Mouse (Mus musculus): ENCODE measurements around the gene Zfp13.
A peak's percentile ranks its signal among the peaks of the same experiment; 100 is the strongest.
"Not testable (repeated sequence)": the region's sequence is repeated elsewhere in the genome, so short reads cannot be mapped to it uniquely, and the experiment has no call there.

Gene Zfp13

DNA sequence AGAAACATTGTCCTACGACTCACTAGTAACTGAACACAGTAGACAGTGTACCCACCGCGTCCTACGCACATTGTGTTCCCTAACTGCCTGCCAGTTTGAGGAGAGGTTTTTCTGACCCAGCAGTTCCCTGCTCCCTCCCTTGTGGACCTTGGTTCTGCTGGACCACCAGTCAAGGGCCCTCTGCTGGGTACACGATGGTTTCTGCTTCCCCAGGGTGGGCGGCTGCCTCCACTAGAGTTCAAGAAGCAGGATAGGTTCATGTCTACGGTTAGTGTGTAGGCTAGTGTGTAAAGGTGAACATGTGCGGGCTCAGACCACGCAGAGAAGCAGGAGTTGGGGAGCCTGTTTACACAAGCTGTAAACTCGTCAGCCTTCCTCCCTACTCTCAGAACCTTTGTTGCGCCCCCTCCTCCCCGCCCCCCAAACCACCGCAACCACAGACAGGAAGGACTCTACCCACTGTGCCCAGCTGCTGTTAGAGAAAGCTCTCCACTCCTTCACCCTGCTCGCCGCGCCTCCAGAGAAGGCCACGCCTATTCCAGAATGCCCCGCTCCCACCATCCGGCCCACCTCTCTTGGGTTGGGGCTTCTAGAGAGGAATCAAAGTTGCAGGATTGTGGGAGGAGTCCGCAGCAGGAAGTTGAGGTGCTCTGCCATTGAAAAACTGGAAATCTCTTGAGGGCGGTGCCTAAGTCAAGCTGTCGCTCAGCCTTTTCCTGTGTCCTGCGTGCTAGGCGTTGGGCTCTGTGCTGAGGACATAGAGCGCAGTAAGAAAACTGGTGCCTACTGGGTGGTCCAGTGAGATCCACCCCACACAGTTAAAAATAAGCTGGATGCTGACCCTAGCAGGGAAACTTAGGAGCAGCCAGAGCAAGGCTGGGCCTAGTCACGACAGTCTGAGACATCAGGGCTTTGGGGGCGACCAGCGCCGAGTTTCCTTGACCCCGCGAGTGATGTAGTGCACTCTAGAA is at the start of gene Zfp13:
TSS of gene Zfp13 (minus strand) at position 906 of the 971 bp plus-strand sequence.
- peak; percentile 91 to 95 for DNase-seq

DNA sequence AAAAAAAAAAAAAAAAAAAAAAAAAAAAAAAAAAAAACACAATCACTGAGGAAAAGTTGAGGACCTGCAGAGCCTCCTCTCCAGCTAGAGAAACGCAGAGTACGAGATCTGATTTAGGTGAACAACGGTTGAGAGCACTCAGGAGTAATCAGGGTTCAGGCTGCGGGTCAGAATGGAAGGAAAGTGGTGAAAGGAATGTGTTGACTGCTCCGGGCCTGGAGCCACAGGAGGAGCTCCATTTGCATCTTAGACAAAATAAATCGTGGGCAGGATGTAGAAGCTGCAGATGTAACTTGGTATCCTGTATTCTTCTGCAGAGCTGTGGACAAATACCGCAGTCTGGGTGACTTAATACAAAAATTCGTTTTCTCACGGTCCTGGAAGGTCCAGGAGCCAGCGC is 46.6 kb upstream of the Zfp13 start:
- no peak for DNase-seq

DNA sequence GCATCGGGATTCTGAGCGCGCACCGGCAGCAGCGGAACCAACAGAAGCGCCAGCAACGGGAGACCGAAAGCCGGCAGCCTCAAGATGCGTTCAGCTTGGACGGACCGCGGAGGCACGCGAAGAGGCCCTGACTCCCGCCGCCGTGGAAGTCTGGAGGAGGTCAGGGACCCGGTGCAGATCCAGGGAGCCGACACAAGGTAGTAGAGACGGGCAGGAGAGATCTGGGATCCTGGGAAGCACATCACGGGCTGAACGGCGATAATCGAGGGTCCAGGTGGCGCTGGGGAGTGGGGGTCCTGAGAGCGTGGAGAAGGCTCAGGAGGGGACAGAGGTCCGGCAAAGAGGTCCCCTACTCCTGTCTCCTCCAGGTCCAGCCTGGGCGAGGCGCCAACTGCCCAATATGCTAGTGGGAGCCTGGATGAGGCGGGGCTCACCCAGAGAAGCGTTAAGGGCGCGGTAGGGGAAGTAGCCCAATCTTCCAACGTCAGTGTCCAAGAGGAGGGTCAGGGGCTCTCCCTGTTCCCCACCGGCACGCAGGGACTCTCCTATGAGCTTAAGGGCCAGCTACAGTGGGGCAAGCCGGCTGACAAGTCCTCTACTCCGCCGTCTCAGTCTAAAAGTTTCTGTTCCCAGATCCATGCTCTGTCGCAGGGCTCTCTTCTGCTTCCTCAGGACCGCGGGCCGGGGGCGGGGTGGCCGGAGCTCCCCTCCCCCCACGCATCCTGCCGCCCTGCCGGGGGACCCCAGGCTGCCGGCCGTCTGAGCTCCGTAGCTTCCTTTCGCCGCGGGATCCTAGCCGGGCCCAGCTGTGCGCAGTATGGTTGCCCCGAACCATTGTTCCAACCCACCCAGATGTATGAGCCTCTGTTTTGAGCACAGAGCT is 45.6 kb upstream of the Zfp13 start, which contains the start of gene Mmp25:
TSS of gene Mmp25 (minus strand) at position 665 of the 883 bp plus-strand sequence.
- DNase-seq = peak in 1 of 2 experiments; percentile 38

DNA sequence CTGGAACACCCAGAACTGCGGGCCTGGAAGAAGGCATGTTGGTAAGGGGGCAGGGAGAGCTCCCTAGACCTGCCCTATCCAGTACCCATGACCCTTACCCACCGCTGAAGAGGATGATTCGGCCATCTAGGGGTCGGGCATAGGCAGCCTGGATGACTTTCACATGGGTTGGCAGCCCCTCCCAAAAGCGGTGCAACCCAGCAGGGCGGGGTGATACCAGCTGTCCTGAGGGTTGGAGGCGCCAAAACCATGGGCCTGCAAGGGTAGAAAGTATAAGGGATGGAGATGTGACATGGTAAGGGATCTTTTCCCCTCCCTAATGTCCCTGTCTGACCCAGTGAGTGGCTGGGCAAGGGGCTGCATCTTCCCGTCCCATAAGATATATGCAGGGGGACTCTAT is 32.0 kb upstream of the Zfp13 start:
- no peak for DNase-seq

DNA sequence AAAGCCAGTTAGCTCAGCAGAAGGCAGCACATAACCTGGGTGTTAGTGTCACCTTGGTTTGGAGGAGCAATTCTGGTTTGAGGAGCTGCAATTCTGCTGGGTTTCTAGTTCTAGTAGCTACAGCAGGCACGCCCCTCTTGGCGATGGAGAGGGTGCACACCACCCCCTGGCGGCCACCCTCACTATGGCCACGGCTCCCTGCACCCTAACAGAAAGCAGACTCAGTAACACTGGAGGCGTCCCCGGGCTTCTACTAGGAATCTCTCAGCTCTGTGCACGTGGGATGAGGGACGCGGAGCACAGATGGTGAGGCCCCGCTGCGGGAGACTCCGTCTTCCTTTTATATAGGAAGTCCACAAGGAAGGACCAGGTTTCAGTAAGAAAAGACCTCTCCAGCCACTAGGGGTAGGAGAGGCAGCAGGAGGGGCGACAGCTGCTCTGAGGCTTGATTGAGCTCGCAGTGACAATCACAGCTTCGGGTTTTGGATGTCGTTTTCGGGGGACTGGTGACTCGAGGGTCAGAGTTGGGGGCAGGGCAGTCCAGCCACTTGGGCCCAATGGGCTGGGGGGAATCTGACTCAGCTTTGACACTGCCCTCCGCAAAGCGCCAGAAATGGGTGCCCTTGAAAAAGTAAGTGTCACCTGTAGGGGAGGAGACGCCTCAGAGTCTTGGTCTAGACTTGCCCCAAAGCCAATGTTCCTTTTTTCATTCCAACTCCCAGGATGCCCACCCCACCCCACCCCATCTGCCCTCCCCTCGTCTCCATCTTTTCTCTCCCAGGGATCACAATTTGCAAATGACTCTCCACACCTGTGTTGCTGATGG is 31.1 kb upstream of the Zfp13 start:
- DNase-seq = peak; percentile 82 to 87

DNA sequence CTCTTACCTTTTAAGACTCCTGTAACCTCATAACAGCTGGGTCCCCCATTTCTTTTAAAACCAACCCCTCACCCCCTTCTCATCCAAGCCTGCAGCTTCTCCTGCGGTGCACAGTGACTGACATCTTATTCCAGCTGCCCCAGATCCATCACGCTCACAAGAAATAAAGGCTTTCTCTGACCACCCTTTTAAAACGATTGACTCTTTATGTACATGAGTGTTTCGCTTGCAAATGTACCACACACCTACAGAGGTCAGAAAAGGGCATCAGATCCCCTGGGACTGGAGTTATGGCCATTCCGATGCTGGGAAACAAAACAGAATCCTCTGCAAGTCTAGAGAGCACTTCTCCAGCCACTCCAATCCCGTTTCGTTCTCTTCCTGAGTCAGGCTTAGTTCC is 28.5 kb upstream of the Zfp13 start:
- DNase-seq = no peak

DNA sequence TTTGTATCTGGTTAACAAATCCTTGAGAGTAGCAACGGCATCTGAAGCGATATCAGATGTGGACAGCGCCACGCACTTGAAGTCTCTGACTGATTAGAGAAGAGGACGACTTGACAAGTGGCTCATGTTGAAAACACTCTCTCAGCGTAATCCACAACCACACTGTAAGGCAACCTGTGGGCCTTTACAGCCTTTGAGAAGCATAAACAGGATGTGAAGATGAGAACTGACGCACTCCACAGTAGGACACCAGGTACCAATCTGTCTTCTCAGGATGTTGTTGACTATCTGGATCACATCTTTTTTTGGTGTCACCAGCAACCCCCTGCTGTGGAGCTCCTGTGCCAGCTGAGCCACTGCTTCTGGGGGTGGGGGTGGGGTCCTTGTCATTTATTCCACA is 21.1 kb upstream of the Zfp13 start:
- DNase-seq = no peak

DNA sequence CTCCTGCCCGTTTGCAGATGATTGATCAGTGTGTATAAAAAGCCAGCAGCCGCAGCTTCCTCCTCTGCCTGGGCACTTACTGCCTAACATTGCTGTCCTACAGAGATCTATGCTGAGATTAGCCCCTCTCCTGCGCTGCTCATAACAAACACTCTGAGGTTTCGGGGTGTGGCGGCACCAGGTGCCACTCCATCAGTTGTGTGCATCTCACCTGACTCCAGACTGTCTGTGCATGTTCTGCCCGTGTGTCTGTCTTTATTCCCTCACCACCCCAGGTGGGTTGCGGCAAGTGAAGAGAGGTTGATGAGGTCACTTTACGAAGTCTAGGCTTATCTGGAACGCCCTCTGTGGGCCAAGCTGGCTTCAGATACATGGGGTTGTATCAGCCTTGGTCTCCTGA is 17.8 kb upstream of the Zfp13 start:
- DNase-seq = no peak

DNA sequence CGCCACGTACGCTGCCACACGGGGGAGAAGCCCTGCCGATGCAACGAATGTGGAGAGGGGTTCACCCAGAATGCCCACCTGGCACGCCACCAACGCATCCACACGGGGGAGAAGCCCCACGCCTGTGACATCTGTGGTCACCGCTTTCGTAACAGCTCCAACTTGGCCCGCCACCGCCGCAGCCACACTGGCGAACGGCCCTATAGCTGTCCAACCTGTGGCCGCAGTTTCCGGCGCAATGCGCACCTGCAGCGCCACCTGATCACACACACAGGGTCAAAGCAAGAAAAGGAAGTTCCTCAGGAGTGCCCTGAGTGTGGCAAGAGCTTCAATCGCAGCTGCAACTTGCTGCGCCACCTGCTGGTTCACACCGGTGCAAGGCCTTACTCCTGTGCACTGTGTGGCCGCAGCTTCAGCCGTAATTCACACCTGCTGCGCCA is 11.1 kb upstream of the Zfp13 start:
- DNase-seq = peak; percentile 67 to 77

DNA sequence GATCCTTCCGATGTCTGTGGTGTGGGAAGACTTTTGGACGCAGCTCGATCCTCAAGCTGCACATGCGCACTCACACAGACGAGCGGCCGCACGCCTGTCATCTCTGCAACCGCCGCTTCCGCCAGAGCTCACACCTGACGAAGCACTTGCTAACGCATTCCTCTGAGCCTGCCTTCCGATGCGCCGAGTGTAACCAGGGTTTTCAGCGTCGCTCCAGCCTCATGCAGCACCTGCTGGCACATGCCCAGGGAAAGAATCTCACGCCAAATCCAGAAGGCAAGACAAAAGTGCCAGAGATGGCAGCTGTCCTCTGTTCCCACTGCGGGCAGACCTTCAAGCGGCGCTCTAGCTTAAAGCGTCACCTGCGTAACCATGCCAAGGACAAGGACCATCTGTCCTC is 10.3 kb upstream of the Zfp13 start:
- DNase-seq = no peak

DNA sequence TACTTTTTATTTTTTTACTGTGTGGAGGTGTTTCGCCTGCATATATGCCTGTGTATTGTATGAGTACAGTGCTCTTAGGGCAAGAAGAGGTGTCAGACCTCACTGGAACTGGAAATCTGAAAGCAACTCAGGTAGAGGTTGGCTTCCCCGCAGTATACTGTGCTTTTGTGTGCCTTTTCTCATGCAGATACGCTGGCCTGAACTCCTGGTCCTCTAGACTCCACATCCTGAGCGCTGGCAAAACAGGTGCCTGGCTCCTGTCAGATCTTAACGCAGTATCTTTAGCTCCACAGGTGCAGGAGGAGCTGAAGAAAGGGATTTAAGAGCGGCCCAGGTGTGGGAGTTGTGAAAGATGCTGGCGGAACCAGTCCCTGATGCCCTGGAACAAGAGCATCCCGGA is 5.9 kb upstream of the Zfp13 start:
- no peak for DNase-seq

DNA sequence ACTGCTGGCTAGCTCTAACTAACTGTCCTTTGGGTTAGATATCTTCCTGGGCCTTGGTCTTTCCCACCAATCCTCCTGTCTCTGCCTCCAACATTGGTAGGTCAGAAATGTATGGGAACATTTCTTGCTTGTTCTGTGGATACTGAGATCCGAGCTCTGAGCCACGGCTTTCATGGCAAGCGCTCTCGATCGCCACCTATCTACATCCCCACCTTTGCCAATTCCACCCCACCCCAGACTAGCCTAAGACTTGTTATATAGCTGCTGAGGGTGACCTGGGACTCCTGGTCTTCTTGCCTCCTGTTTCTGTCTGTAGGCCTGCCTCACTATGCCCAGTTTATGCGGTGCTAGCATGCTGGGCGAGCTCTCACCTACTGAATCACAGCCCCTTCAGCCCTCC is 5.1 kb upstream of the Zfp13 start:
- no peak for DNase-seq

DNA sequence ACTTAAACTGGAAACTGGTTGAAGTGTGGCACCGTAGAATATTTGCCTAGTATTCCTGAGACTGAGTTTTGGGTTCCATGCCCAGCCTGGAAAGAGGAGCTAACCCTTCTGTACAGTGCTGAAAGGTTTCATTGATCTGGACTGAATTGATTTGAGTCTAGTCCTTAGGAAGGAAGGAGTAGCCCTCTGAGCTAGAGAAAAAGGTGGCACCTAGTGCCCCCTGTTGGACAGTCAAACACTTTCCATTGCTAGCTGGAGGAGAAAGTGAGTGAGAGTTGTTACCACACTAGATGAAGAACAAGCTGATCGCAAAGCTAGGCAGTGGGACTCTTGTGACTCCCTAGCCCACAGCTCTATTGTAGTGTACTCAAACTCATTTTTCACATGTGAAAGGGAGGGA is 4.3 kb upstream of the Zfp13 start:
- peak in 1 of 2 experiments; percentile 20 for DNase-seq

DNA sequence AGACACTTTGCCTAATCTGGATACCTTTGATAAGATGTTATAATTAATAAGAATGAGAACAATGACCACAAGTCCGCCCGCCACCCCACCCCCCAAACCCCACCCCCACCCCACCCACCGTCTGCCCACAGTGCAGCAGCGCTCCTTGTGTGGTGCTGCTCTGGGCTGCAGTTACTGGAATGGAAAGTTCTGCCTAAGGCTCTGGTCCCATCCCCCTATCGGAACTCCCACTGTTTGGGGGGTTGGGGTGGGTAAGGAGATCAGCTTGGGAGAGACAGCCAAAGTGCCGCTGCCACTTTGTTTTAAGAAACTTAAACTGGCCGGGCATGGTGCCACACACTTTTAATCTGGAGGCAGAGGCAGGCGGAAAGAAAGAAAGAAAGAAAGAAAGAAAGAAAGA is 3.8 kb upstream of the Zfp13 start:
- no peak for DNase-seq

DNA sequence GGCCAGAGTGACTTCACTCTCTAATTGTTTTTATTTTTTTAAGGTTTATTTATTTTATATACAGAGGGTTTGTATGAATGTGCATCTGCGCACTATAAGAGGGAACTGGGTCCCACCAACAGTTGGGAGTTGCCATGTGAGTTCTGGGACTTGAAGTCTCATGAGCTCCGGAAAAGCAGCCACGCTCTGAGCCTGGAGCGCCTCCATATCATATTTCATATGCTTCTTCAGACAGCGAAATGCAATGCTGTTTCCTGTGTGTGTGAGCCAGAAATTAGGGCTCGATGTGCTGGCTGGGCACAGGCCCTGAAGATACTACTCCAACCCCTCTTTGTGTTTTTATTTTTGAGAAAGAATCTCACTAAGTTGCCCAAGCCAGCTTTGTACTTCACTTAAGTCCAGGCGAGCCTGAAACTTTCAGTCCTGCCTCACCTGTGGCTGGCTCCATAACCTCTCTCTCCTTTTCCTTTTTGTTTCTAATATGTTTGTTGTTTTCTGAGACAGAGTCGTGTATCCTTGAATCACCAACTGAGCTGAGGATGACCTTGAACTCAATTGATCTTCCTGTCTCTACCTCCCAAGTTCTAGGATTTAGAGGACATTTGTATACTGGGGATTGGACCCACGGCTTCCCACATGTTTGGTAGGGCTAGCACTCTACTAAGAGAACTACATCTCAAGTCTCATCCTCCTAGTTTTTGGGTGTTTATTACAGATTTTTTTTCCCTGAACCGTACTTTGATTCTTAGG is 2.7 kb upstream of the Zfp13 start:
- DNase-seq = no peak

DNA sequence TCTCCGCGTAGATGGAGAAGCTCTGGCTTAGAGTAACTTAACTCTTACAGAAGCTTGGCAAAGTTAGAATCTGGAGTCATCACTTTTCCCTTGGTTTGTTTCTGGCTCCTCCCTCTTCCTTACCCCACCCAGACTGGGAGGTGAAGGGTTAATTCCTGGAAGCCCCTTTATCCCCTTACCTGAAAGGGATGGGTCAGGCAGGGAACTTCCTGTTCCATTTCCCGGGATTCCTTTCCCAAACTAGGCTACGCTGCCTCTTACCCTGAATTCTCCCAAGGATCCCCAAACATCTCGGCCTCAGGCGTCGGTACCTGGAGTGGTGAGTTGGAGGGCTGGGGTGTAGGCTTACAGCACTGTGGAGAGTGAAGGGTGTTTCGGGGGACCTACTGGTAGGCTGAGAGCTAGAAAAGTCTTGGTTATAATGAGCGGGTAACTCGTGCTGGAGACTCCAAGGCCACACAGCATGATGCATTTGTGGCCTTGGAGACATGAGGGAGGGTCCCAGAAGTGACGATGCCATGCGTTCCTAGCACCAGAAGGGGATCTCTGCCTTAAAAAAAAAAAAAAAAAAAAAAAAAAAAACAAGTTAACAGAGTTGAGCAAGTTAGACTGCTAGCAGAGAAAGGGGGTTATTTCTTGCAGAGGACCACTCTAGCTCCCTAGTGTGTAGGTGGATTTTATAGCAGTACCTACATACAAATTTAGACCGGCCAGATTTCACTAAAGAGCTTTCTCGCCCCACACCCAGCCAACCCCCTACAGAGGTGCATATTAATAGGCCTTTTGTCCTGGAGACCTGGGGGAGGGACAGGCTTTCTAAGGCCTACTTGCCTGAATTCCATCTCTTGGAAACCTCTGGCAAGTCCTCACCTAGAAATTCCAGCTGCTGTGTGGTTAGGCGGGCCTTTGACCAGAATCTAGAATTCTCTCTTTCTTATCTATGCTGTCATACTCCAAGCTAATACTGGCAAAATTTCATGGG is 1.6 kb upstream of the Zfp13 start, which contains the start of gene Zscan10:
TSS of gene Zscan10 (plus strand) at position 216 of the 982 bp plus-strand sequence.
- DNase-seq = no peak

DNA sequence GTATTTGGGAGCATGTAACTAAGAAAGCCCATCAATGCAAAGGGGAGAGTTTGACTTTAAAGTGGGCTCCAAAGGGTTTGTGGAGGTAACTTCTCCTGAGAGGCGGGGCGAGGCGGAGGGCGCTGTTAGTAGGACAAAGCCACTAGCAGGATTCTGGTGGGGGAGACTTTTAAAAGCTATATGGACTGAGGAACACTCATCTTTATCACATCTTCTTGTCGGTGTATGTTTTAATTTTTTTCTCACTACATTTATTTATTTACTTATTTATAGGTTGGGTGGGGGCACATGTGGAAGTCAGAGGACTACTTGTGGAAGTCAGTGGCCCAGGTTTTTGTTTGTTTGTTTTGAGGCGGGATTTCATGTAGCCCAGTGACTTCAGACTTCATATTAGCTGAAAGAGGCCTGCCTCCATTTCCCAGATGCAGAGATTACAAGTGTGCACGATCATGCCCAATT is 347 bp upstream of the Zfp13 start:
- DNase-seq = no peak

DNA sequence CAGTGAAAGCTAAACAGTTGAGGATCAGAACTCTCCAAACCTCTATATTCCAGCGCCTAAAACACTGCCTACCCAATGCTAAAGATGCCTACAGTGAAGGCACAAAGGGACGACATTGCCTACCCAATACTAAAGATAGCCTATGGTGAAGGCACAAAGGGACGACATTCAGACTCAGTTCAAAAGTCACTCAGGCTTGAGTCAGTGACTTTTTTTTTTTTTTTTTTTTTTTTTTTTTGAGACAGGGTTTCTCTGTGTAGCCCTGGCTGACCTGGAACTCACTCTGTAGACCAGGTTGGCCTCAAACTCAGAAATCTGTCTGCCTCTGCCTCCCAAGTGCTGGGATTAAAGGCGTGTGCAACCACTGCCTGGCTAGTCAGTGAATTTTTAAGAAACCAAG is 4.1 kb downstream of the Zfp13 start:
- DNase-seq = not testable (repeated sequence)

DNA sequence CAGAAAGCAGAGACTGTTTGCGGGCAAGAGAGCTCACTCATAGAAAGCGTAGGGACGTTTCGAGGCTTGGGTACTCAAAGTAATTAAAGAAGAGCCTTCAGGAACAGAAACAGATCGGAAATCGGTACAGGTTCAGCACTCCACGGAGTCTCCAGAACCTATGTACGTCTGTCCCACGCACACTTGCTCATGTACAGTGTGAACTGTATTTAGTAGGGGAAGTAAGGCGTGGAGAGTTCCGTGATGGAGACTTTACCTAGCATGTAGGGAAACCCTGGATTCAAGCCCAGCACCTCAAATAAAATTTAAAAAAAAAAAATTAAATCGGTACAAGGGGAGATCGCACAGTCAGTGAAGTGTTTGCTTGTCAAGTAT is 6.4 kb downstream of the Zfp13 start:
- no peak for DNase-seq

DNA sequence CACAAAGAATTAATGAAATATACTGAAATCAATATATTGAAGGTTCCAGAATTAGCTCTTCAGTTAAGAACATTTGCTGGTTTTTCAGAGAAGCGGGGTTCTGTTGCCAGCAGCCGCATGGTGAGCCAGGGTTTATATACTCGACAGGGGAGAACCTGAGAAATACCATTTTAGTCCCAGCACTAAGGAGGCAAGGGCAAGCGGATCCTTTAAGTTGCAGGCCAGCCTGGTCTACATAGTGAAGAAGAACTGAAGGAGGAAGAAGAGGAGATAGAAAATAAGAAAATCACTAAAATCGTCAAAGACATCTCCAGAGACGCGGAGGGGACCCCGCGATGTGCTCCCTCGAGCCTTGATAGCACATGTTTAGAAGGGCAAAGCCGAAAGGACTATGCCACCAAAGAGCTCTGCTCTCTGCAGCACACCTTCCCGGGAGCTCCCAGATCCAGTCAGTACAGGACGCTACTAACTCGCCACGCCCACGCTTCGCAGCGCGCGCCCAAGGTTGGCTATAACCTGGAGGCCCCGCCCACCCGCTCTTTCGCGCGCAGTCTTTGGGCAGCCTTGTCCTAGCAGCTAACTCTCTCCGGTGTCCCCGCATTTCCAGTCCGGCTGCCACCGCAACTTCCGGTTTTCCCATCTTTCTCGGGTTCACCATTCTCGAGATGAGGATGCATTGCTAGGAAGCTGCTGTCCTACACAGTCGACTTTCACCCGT is 6.9 kb downstream of the Zfp13 start:
- peak; percentile 96 to 97 for DNase-seq

Data from lung, postnatal 4 days (tissue).